9 mouse cellular contexts compared by ENCODE assay signal in genomic region chr10:80301256-80302081, GRCm38 (mm10). TPM values are rescaled to one million over a fixed set of nuclear protein-coding genes. Genes with fewer than 3 reads are reported as not detected.
A peak's percentile ranks its signal among the peaks of the same experiment; 100 is the strongest.
DNase-seq lines count a peak whose midpoint lies in the region; ATAC-seq and TF ChIP-seq lines count a peak whose summit lies in the region.
"Had no signal": no experiment of that assay in that cellular context is flagged by ENCODE, and none has a peak within 500 bp of the region (broad histone marks: within the 10 kb centered on the region; RNA-seq: fewer than 3 reads in every experiment).

No protein-coding gene starts in this region.

- 0 out of 2 replicates have a peak, but pooled peaks cover 1% of the 10 kb centered on the region for H3K4me1 ChIP-seq in intestine, embryonic 14.5 days (replicated peaks; ENCODE audit: control insufficient read depth, insufficient read depth, low read length)
- H3K4me1 ChIP-seq in intestine, postnatal 0 days (replicated peaks; ENCODE audit: control insufficient read depth, insufficient read depth, low read length): no peaks in the 10 kb centered on the region
- H3K4me1 ChIP-seq in embryonic facial prominence, embryonic 15.5 days: peaks cover 14% of the 10 kb centered on the region
- peaks cover 40% of the 10 kb centered on the region for H3K4me1 ChIP-seq in hindbrain, postnatal 0 days (ENCODE audit: insufficient read depth, low read length)
- peaks cover 84% of the 10 kb centered on the region for H3K4me1 ChIP-seq in neural tube, embryonic 15.5 days
- peaks cover 8% of the 10 kb centered on the region; the same call in 1 of the 2 replicates for H3K4me1 ChIP-seq in kidney, embryonic 14.5 days (ENCODE audit: control insufficient read depth, insufficient read depth, low read length)

- H3K9me3 ChIP-seq in intestine, embryonic 14.5 days (ENCODE audit: control insufficient read depth, low read length): no peaks in the 10 kb centered on the region
- no peaks in the 10 kb centered on the region for H3K9me3 ChIP-seq in intestine, postnatal 0 days (ENCODE audit: control insufficient read depth)
- no peaks in the 10 kb centered on the region for H3K9me3 ChIP-seq in embryonic facial prominence, embryonic 15.5 days (replicated peaks)
- no peaks in the 10 kb centered on the region for H3K9me3 ChIP-seq in hindbrain, postnatal 0 days (ENCODE audit: low read length)
- no peaks in the 10 kb centered on the region for H3K9me3 ChIP-seq in neural tube, embryonic 15.5 days (replicated peaks)
- H3K9me3 ChIP-seq in kidney, embryonic 14.5 days (ENCODE audit: control insufficient read depth, low read length): no peaks in the 10 kb centered on the region

- no peak overlapping the region for H3K27ac ChIP-seq in intestine, embryonic 14.5 days (ENCODE audit: low read depth)
- H3K27ac ChIP-seq in intestine, postnatal 0 days (ENCODE audit: low read depth, low read length): no peak overlapping the region
- H3K27ac ChIP-seq in embryonic facial prominence, embryonic 15.5 days (replicated peaks): no peak overlapping the region
- peak overlapping the region; percentile 99 for H3K27ac ChIP-seq in hindbrain, postnatal 0 days
- peak overlapping the region; percentile 95 for H3K27ac ChIP-seq in neural tube, embryonic 15.5 days (replicated peaks)
- no peak overlapping the region for H3K27ac ChIP-seq in kidney, embryonic 14.5 days (ENCODE audit: low read depth, low read length)

- H3K36me3 ChIP-seq in intestine, embryonic 14.5 days (ENCODE audit: control insufficient read depth, insufficient read depth, low read length): no peaks in the 10 kb centered on the region
- no peaks in the 10 kb centered on the region for H3K36me3 ChIP-seq in intestine, postnatal 0 days (ENCODE audit: control insufficient read depth, insufficient read depth)
- H3K36me3 ChIP-seq in embryonic facial prominence, embryonic 15.5 days: 0 out of 2 replicates have a peak, but pooled peaks cover 5% of the 10 kb centered on the region
- H3K36me3 ChIP-seq in hindbrain, postnatal 0 days (ENCODE audit: insufficient read depth, low read length): peaks cover 19% of the 10 kb centered on the region
- peaks cover 28% of the 10 kb centered on the region for H3K36me3 ChIP-seq in neural tube, embryonic 15.5 days
- H3K36me3 ChIP-seq in kidney, embryonic 14.5 days (ENCODE audit: control insufficient read depth, insufficient read depth, low read length): no peaks in the 10 kb centered on the region

- H3K4me2 ChIP-seq in intestine, embryonic 14.5 days (ENCODE audit: low read length): peak overlapping the region; percentile 16; the same call in 1 of the 2 replicates
- H3K4me2 ChIP-seq in intestine, postnatal 0 days (replicated peaks; ENCODE audit: low read depth): no peak overlapping the region
- peak overlapping the region; percentile 6; the same call in 1 of the 2 replicates for H3K4me2 ChIP-seq in embryonic facial prominence, embryonic 15.5 days (replicated peaks)
- peak overlapping the region; percentile 74 for H3K4me2 ChIP-seq in hindbrain, postnatal 0 days (ENCODE audit: low read depth, low read length)
- peak overlapping the region; percentile 85 for H3K4me2 ChIP-seq in neural tube, embryonic 15.5 days
- H3K4me2 ChIP-seq in kidney, embryonic 14.5 days (replicated peaks; ENCODE audit: low read depth, low read length): no peak overlapping the region; the same call in 1 of the 2 replicates

- DNase-seq in intestine, embryonic 14.5 days (ENCODE audit: low spot score): no peak
- DNase-seq in hindbrain, postnatal 0 days (ENCODE audit: low spot score): no peak
- DNase-seq in thymus, postnatal 36 days: no peak
- DNase-seq in layer of hippocampus, adult 9-11 months: no peak

- no peak for ATAC-seq in intestine, embryonic 14.5 days (replicated peaks; ENCODE audit: low FRiP score, low TSS enrichment, low read depth)
- no peak for ATAC-seq in intestine, postnatal 0 days
- no peak for ATAC-seq in embryonic facial prominence, embryonic 15.5 days (ENCODE audit: insufficient number of reproducible peaks, low FRiP score, low TSS enrichment, low read depth)
- no peak for ATAC-seq in hindbrain, postnatal 0 days
- ATAC-seq in neural tube, embryonic 15.5 days (ENCODE audit: low FRiP score): no peak; the same call in 1 of the 2 replicates
- ATAC-seq in kidney, embryonic 14.5 days (ENCODE audit: low FRiP score, low TSS enrichment): no peak
- ATAC-seq: activated CD4-positive, CD25-positive, alpha-beta regulatory T cell, adult 4 months had no signal

- no peak for TF ChIP-seq CTCF in intestine, postnatal 0 days (IDR thresholded peaks at IDR 0.05; ENCODE audit: low read depth)
- TF ChIP-seq CTCF in hindbrain, postnatal 0 days (IDR thresholded peaks at IDR 0.05; ENCODE audit: low read depth): peak; percentile 20; the same call in 1 of the 2 replicates

- peaks cover 79% of the 10 kb centered on the region for H3K27me3 ChIP-seq in intestine, embryonic 14.5 days (replicated peaks; ENCODE audit: control insufficient read depth, insufficient read depth, low read length)
- H3K27me3 ChIP-seq in intestine, postnatal 0 days (replicated peaks; ENCODE audit: control insufficient read depth, insufficient read depth, low read length): peaks cover 71% of the 10 kb centered on the region
- H3K27me3 ChIP-seq in embryonic facial prominence, embryonic 15.5 days: peaks cover 79% of the 10 kb centered on the region
- no peaks in the 10 kb centered on the region for H3K27me3 ChIP-seq in hindbrain, postnatal 0 days (ENCODE audit: insufficient read depth, low read length)
- H3K27me3 ChIP-seq in neural tube, embryonic 15.5 days (replicated peaks): no peaks in the 10 kb centered on the region
- peaks cover 68% of the 10 kb centered on the region for H3K27me3 ChIP-seq in kidney, embryonic 14.5 days (ENCODE audit: control insufficient read depth, insufficient read depth, low read length)

- no peak overlapping the region for H3K4me3 ChIP-seq in intestine, embryonic 14.5 days (ENCODE audit: low read depth, low read length)
- no peak overlapping the region for H3K4me3 ChIP-seq in intestine, postnatal 0 days (ENCODE audit: low read depth, low read length)
- no peak overlapping the region for H3K4me3 ChIP-seq in embryonic facial prominence, embryonic 15.5 days (replicated peaks)
- H3K4me3 ChIP-seq in hindbrain, postnatal 0 days (ENCODE audit: low read length): peak overlapping the region; percentile 58
- peak overlapping the region; percentile 52 for H3K4me3 ChIP-seq in neural tube, embryonic 15.5 days (replicated peaks)
- H3K4me3 ChIP-seq in kidney, embryonic 14.5 days (ENCODE audit: low read length): no peak overlapping the region

- no peak overlapping the region for H3K9ac ChIP-seq in intestine, embryonic 14.5 days (ENCODE audit: low read length)
- H3K9ac ChIP-seq in intestine, postnatal 0 days (ENCODE audit: low read depth, low read length): no peak overlapping the region
- no peak overlapping the region for H3K9ac ChIP-seq in embryonic facial prominence, embryonic 15.5 days
- peak overlapping the region; percentile 90 for H3K9ac ChIP-seq in hindbrain, postnatal 0 days (replicated peaks; ENCODE audit: low read length)
- peak overlapping the region; percentile 74 for H3K9ac ChIP-seq in neural tube, embryonic 15.5 days (replicated peaks)
- no peak overlapping the region for H3K9ac ChIP-seq in kidney, embryonic 14.5 days (ENCODE audit: low read depth, low read length)

- WGBS in intestine, embryonic 14.5 days: 79% methylated on average over 9 of the region's 10 CpGs
- 73% methylated on average over 10 of the region's 10 CpGs for WGBS in intestine, postnatal 0 days
- 69% methylated on average over 9 of the region's 10 CpGs for WGBS in embryonic facial prominence, embryonic 15.5 days
- WGBS in hindbrain, postnatal 0 days: 44% methylated on average over 10 of the region's 10 CpGs
- 46% methylated on average over 10 of the region's 10 CpGs for WGBS in neural tube, embryonic 15.5 days
- WGBS in kidney, embryonic 14.5 days: 73% methylated on average over 10 of the region's 10 CpGs

RNA-seq across cellular contexts. Expression of gene Apc2, which starts 5.7 kb away (rescaled TPM):
- 7.8 and 9.1 TPM in 2 replicates for polyA plus RNA-seq in intestine, embryonic 14.5 days (2014; fragmentation: Nextera tagmentation; extraction: Ambion mirVana)
- polyA plus RNA-seq in intestine, postnatal 0 days (2015; fragmentation: Nextera tagmentation; extraction: Ambion mirVana): 1.1 and 1.6 TPM in 2 replicates
- 3.4 and 5.4 TPM in 2 replicates for polyA plus RNA-seq in embryonic facial prominence, embryonic 15.5 days (2015; fragmentation: Nextera tagmentation; extraction: Ambion mirVana)
- 358 and 374 TPM in 2 replicates for total RNA-seq in hindbrain, postnatal 0 days (2014; rRNA removed)
- polyA plus RNA-seq in hindbrain, postnatal 0 days (2015; fragmentation: Nextera tagmentation; extraction: Ambion mirVana): 81.3 and 97.6 TPM in 2 replicates
- polyA plus RNA-seq in neural tube, embryonic 15.5 days (2015; fragmentation: Nextera tagmentation; extraction: Ambion mirVana): 122 and 144 TPM in 2 replicates
- 1.0 and 1.4 TPM in 2 replicates for polyA plus RNA-seq in kidney, embryonic 14.5 days (2014; fragmentation: Nextera tagmentation; extraction: Ambion mirVana)

RNA-seq across cellular contexts. Expression of gene Rps15, which starts 9.2 kb away (rescaled TPM):
- polyA plus RNA-seq in intestine, embryonic 14.5 days (2014; fragmentation: Nextera tagmentation; extraction: Ambion mirVana): 1,236 and 1,315 TPM in 2 replicates
- 708 and 727 TPM in 2 replicates for polyA plus RNA-seq in intestine, postnatal 0 days (2015; fragmentation: Nextera tagmentation; extraction: Ambion mirVana)
- polyA plus RNA-seq in embryonic facial prominence, embryonic 15.5 days (2015; fragmentation: Nextera tagmentation; extraction: Ambion mirVana): 969 and 997 TPM in 2 replicates
- 1,031 and 1,483 TPM in 2 replicates for total RNA-seq in hindbrain, postnatal 0 days (2014; rRNA removed)
- polyA plus RNA-seq in hindbrain, postnatal 0 days (2015; fragmentation: Nextera tagmentation; extraction: Ambion mirVana): 676 and 682 TPM in 2 replicates
- 544 and 638 TPM in 2 replicates for polyA plus RNA-seq in neural tube, embryonic 15.5 days (2015; fragmentation: Nextera tagmentation; extraction: Ambion mirVana)
- 1,166 and 1,350 TPM in 2 replicates for polyA plus RNA-seq in kidney, embryonic 14.5 days (2014; fragmentation: Nextera tagmentation; extraction: Ambion mirVana)

RNA-seq across cellular contexts. Expression of gene 2310011J03Rik, which starts 18.9 kb away (rescaled TPM):
- polyA plus RNA-seq in intestine, embryonic 14.5 days (2014; fragmentation: Nextera tagmentation; extraction: Ambion mirVana): 43.4 and 45.2 TPM in 2 replicates
- polyA plus RNA-seq in intestine, postnatal 0 days (2015; fragmentation: Nextera tagmentation; extraction: Ambion mirVana): 85.2 and 87.6 TPM in 2 replicates
- polyA plus RNA-seq in embryonic facial prominence, embryonic 15.5 days (2015; fragmentation: Nextera tagmentation; extraction: Ambion mirVana): 50.8 and 52.7 TPM in 2 replicates
- 28.9 and 36.0 TPM in 2 replicates for total RNA-seq in hindbrain, postnatal 0 days (2014; rRNA removed)
- polyA plus RNA-seq in hindbrain, postnatal 0 days (2015; fragmentation: Nextera tagmentation; extraction: Ambion mirVana): 35.7 and 38.4 TPM in 2 replicates
- polyA plus RNA-seq in neural tube, embryonic 15.5 days (2015; fragmentation: Nextera tagmentation; extraction: Ambion mirVana): 26.9 and 36.6 TPM in 2 replicates
- polyA plus RNA-seq in kidney, embryonic 14.5 days (2014; fragmentation: Nextera tagmentation; extraction: Ambion mirVana): 36.1 and 40.5 TPM in 2 replicates

RNA-seq across cellular contexts. Expression of gene Pcsk4, which starts 27.8 kb away (rescaled TPM):
- 6.8 and 7.3 TPM in 2 replicates for polyA plus RNA-seq in intestine, embryonic 14.5 days (2014; fragmentation: Nextera tagmentation; extraction: Ambion mirVana)
- polyA plus RNA-seq in intestine, postnatal 0 days (2015; fragmentation: Nextera tagmentation; extraction: Ambion mirVana): 13.1 and 18.8 TPM in 2 replicates
- 4.2 and 5.2 TPM in 2 replicates for polyA plus RNA-seq in embryonic facial prominence, embryonic 15.5 days (2015; fragmentation: Nextera tagmentation; extraction: Ambion mirVana)
- total RNA-seq in hindbrain, postnatal 0 days (2014; rRNA removed): 3.8 and 6.7 TPM in 2 replicates
- polyA plus RNA-seq in hindbrain, postnatal 0 days (2015; fragmentation: Nextera tagmentation; extraction: Ambion mirVana): 11.0 and 11.8 TPM in 2 replicates
- polyA plus RNA-seq in neural tube, embryonic 15.5 days (2015; fragmentation: Nextera tagmentation; extraction: Ambion mirVana): 5.6 and 8.2 TPM in 2 replicates
- polyA plus RNA-seq in kidney, embryonic 14.5 days (2014; fragmentation: Nextera tagmentation; extraction: Ambion mirVana): 6.2 and 8.1 TPM in 2 replicates

RNA-seq across cellular contexts. Expression of gene Reep6, which starts 28.3 kb away (rescaled TPM):
- 42.4 and 58.1 TPM in 2 replicates for polyA plus RNA-seq in intestine, embryonic 14.5 days (2014; fragmentation: Nextera tagmentation; extraction: Ambion mirVana)
- 261 and 282 TPM in 2 replicates for polyA plus RNA-seq in intestine, postnatal 0 days (2015; fragmentation: Nextera tagmentation; extraction: Ambion mirVana)
- polyA plus RNA-seq in embryonic facial prominence, embryonic 15.5 days (2015; fragmentation: Nextera tagmentation; extraction: Ambion mirVana): 10.7 and 13.7 TPM in 2 replicates
- 3.7 TPM in 2 replicates for total RNA-seq in hindbrain, postnatal 0 days (2014; rRNA removed)
- polyA plus RNA-seq in hindbrain, postnatal 0 days (2015; fragmentation: Nextera tagmentation; extraction: Ambion mirVana): 5.2 and 5.5 TPM in 2 replicates
- polyA plus RNA-seq in neural tube, embryonic 15.5 days (2015; fragmentation: Nextera tagmentation; extraction: Ambion mirVana): 4.3 and 7.3 TPM in 2 replicates
- 5.6 and 7.1 TPM in 2 replicates for polyA plus RNA-seq in kidney, embryonic 14.5 days (2014; fragmentation: Nextera tagmentation; extraction: Ambion mirVana)
- polyA plus RNA-seq: activated CD4-positive, CD25-positive, alpha-beta regulatory T cell, adult 4 months had no signal

Comparison
In these comparisons a context has a peak if more than half of its experiments do, and no peak if none do; other contexts are left out.
1. H3K4me2 ChIP-seq: peak in intestine, embryonic 14.5 days (single experiment), embryonic facial prominence, embryonic 15.5 days (single experiment), hindbrain, postnatal 0 days (single experiment) and neural tube, embryonic 15.5 days (single experiment); none in intestine, postnatal 0 days (single experiment) and kidney, embryonic 14.5 days (single experiment).
2. H3K27ac ChIP-seq: peak in hindbrain, postnatal 0 days (single experiment) and neural tube, embryonic 15.5 days (single experiment); none in intestine, embryonic 14.5 days (single experiment), intestine, postnatal 0 days (single experiment), embryonic facial prominence, embryonic 15.5 days (single experiment) and kidney, embryonic 14.5 days (single experiment).
3. H3K4me3 ChIP-seq: peak in hindbrain, postnatal 0 days (single experiment) and neural tube, embryonic 15.5 days (single experiment); none in intestine, embryonic 14.5 days (single experiment), intestine, postnatal 0 days (single experiment), embryonic facial prominence, embryonic 15.5 days (single experiment) and kidney, embryonic 14.5 days (single experiment).
4. H3K9ac ChIP-seq: peak in hindbrain, postnatal 0 days (single experiment) and neural tube, embryonic 15.5 days (single experiment); none in intestine, embryonic 14.5 days (single experiment), intestine, postnatal 0 days (single experiment), embryonic facial prominence, embryonic 15.5 days (single experiment) and kidney, embryonic 14.5 days (single experiment).